Mouse (Mus musculus): ENCODE measurements at regions not wholly inside any gene's neighbourhood (a gene's known extent, or its start where the extent isn't known, plus 50 kb on each side); places are given as distances from the start of the nearest gene placed in this dataset.

GRCm38 (mm10) chr1:57032407-57032806, 54.0 kb upstream of the Satb2 start:
- Histone ChIP-seq H3K27me3 (replicated peaks; ENCODE audit: low read depth, poor library complexity, severe bottlenecking) (no peaks in the 10 kb centered on the region), H3K9me3 (no peaks in the 10 kb centered on the region), H3K4me1 (no peaks in the 10 kb centered on the region), H3K4me3 (no peak overlapping the region), H3K36me3 (replicated peaks) (no peaks in the 10 kb centered on the region), H3K27ac (replicated peaks) (no peak overlapping the region)
- WGBS, result 82% methylated on average over 2 of the region's 2 CpGs
- no peak for DNase-seq (ENCODE audit: low spot score)

DNA sequence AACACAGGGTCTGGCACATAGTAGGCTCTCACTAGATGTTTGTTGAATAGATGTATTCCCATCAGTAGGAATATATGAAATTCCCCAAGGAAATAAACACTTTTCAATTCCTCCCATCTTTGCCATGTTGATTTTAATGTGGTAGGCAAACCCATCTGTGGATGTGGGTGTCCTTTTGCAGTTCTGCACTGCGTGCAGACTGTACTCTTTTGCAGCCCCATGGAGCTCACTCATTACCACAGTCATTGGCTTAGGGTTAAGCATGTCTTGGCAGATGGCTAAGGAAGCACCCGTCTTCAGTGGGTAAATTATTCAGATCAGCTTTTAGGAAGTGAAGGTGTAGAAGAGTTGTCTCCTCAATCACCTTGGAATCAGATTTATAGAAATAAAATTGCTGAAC, 54.8 kb upstream of the Satb2 start:
- no peak overlapping the region for H3K27ac ChIP-seq (replicated peaks)
- H3K36me3 ChIP-seq (replicated peaks), result no peaks in the 10 kb centered on the region
- WGBS, result 90% methylated on average over 2 of the region's 2 CpGs
- no peaks in the 10 kb centered on the region for H3K9me3 ChIP-seq
- no peak overlapping the region for H3K4me3 ChIP-seq
- DNase-seq (ENCODE audit: low spot score), result no peak
- no peaks in the 10 kb centered on the region for H3K4me1 ChIP-seq
- no peaks in the 10 kb centered on the region for H3K27me3 ChIP-seq (replicated peaks; ENCODE audit: low read depth, poor library complexity, severe bottlenecking)

DNA sequence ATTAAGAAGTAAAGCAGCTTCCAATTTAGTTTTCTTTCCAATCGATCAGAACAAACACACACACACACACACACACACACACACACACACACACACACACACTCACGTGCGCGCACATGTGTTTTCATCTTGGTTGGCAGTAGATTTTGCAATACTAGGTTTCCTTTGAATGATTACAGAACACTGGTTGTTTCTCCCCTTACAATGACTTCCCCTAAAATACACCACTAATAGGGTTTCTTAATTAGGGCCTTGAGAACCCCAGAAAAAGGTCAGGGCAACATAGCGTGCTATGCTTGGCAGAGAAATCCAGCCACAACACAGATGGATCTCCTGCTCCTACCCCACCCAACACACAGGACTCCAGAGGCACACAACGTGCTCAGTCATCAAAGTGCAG, 56.0 kb upstream of the Satb2 start:
- no peak for DNase-seq (ENCODE audit: low spot score)
- Histone ChIP-seq H3K9me3 (no peaks in the 10 kb centered on the region), H3K27ac (replicated peaks) (no peak overlapping the region), H3K36me3 (replicated peaks) (no peaks in the 10 kb centered on the region), H3K27me3 (replicated peaks; ENCODE audit: low read depth, poor library complexity, severe bottlenecking) (no peaks in the 10 kb centered on the region), H3K4me3 (no peak overlapping the region), H3K4me1 (no peaks in the 10 kb centered on the region)
- 78% methylated on average over 6 of the region's 6 CpGs for WGBS

DNA sequence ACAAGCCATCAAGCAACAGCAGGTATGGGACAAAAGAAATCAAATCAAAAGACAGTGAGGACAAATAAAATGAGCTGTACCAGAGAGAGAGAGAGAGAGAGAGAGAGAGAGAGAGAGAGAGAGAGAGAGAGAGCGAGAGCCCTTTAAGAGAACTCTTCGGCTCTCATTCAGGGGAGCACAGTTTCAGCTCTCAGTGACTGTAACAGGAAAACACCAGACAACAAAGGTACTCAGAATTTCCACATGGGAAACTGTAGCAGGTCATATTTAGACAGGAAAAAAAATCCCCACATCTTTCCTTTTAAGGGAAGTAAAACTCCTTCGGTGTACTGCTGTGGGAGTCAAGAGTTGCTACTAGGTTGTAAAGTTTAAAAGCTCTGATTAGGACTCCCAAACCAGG, 57.9 kb upstream of the Satb2 start:
- Histone ChIP-seq H3K27ac (replicated peaks) (no peak overlapping the region), H3K4me3 (no peak overlapping the region), H3K36me3 (replicated peaks) (no peaks in the 10 kb centered on the region), H3K4me1 (peaks cover 5% of the 10 kb centered on the region), H3K9me3 (no peaks in the 10 kb centered on the region), H3K27me3 (replicated peaks; ENCODE audit: low read depth, poor library complexity, severe bottlenecking) (no peaks in the 10 kb centered on the region)
- no peak for DNase-seq (ENCODE audit: low spot score)
- WGBS, result 92% methylated on average over 3 of the region's 3 CpGs

DNA sequence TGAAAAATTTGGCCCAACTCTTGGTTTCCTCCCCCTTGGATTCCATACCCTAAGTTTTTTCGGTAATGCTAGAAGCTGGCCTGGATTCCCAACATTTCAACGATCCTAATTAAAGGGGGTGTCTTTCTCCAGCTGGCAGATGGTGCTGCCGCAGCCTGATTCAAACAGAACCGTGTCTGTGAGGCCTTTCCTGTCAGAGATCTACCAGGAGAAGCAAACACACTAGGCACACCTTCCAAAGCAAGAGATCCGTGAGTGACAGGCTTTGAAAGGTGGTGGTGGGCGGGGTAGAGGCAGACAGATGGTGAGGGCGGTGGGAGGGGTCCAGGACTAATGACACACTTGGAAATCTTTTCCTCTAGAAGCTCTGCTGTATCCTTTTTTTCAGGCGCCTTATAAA, 61.8 kb upstream of the Satb2 start:
- Histone ChIP-seq H3K27me3 (replicated peaks; ENCODE audit: low read depth, poor library complexity, severe bottlenecking) (no peaks in the 10 kb centered on the region), H3K4me1 (peaks cover 5% of the 10 kb centered on the region), H3K36me3 (replicated peaks) (no peaks in the 10 kb centered on the region), H3K4me3 (no peak overlapping the region), H3K9me3 (no peaks in the 10 kb centered on the region), H3K27ac (replicated peaks) (no peak overlapping the region)
- WGBS, result 52% methylated on average over 8 of the region's 8 CpGs
- DNase-seq (ENCODE audit: low spot score), result peak; percentile 14

GRCm38 (mm10) chr1:57041578-57041977, 63.1 kb upstream of the Satb2 start:
- no peak overlapping the region for H3K27ac ChIP-seq (replicated peaks)
- H3K36me3 ChIP-seq (replicated peaks), result no peaks in the 10 kb centered on the region
- peaks cover 5% of the 10 kb centered on the region for H3K4me1 ChIP-seq
- no peak for DNase-seq (ENCODE audit: low spot score)
- H3K4me3 ChIP-seq, result no peak overlapping the region
- no peaks in the 10 kb centered on the region for H3K27me3 ChIP-seq (replicated peaks; ENCODE audit: low read depth, poor library complexity, severe bottlenecking)
- no peaks in the 10 kb centered on the region for H3K9me3 ChIP-seq

DNA sequence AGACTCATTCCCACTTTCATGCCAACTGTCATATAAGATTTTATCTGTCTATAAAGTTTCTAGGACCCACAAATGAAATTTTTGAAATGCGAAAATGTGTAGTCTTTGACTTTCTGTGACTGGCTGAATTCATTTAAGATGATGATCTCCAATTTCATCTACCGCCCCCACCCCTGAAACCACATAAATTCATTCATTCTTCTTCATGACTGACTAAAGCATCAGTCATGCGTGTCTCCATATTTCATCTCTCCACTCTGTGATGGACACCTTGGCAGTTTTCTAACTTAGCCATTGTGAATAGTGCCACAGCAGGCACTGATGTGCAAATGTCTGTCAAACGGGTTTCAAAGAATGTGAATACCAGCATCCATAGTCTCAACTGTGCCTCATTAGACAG, 75.4 kb upstream of the Satb2 start:
- Histone ChIP-seq H3K27ac (replicated peaks) (no peak overlapping the region), H3K36me3 (replicated peaks) (no peaks in the 10 kb centered on the region), H3K4me1 (0 out of 2 replicates have a peak, but pooled peaks cover 6% of the 10 kb centered on the region), H3K27me3 (replicated peaks; ENCODE audit: low read depth, poor library complexity, severe bottlenecking) (no peaks in the 10 kb centered on the region), H3K9me3 (no peaks in the 10 kb centered on the region), H3K4me3 (no peak overlapping the region)
- 88% methylated on average over 4 of the region's 4 CpGs for WGBS
- DNase-seq (ENCODE audit: low spot score), result no peak

GRCm38 (mm10) chr1:57055976-57056375, 77.5 kb upstream of the Satb2 start:
- H3K36me3 ChIP-seq (replicated peaks), result no peaks in the 10 kb centered on the region
- peaks cover 13% of the 10 kb centered on the region; the same call in 1 of the 2 replicates for H3K4me1 ChIP-seq
- no peaks in the 10 kb centered on the region for H3K9me3 ChIP-seq
- DNase-seq (ENCODE audit: low spot score), result no peak
- 87% methylated on average over 9 of the region's 9 CpGs for WGBS
- no peaks in the 10 kb centered on the region for H3K27me3 ChIP-seq (replicated peaks; ENCODE audit: low read depth, poor library complexity, severe bottlenecking)
- no peak overlapping the region for H3K4me3 ChIP-seq
- no peak overlapping the region for H3K27ac ChIP-seq (replicated peaks)

GRCm38 (mm10) chr1:57059216-57059615, 80.8 kb upstream of the Satb2 start:
- 43% methylated on average over 3 of the region's 3 CpGs for WGBS
- Histone ChIP-seq H3K9me3 (no peaks in the 10 kb centered on the region), H3K27ac (replicated peaks) (no peak overlapping the region), H3K4me1 (peaks cover 13% of the 10 kb centered on the region; the same call in 1 of the 2 replicates), H3K36me3 (replicated peaks) (no peaks in the 10 kb centered on the region), H3K4me3 (no peak overlapping the region), H3K27me3 (replicated peaks; ENCODE audit: low read depth, poor library complexity, severe bottlenecking) (no peaks in the 10 kb centered on the region)
- DNase-seq (ENCODE audit: low spot score), result no peak

- no peak overlapping the region for H3K4me3 ChIP-seq
- DNase-seq (ENCODE audit: low spot score), result no peak
- 79% methylated on average over 3 of the region's 3 CpGs for WGBS
Measured at GRCm38 (mm10) chr1:57075221-57075620, 96.8 kb upstream of the Satb2 start.

DNA sequence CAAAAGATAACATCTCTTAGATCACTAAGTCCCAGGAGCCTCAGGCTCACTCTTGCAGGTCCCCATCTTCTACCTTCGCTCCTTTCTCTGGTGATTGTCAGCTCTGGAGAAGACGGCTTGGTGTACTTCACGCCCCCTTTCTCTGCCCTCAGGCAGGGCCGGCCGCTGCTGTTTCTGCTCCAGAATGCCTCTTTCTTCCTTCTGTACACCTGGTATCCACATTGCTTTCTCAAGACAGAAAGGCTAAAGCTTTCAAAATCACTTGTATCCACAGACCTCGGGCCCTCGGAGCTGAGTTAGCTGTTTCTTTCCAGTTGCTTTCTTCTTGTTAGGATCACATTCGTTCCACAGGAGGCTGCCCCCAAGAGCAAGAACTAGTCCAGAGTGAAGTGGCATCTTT, 98.2 kb upstream of the Satb2 start:
- Histone ChIP-seq H3K9me3 (no peaks in the 10 kb centered on the region), H3K4me1 (peaks cover 53% of the 10 kb centered on the region), H3K36me3 (replicated peaks) (no peaks in the 10 kb centered on the region), H3K27ac (replicated peaks) (peak overlapping the region; percentile 48), H3K27me3 (replicated peaks; ENCODE audit: low read depth, poor library complexity, severe bottlenecking) (no peaks in the 10 kb centered on the region), H3K4me3 (no peak overlapping the region)
- WGBS, result 21% methylated on average over 8 of the region's 8 CpGs
- peak; percentile 54 for DNase-seq (ENCODE audit: low spot score)

More at GRCm38 (mm10) chr1:57075221-57075620, 96.8 kb upstream of the Satb2 start:
- H3K4me1 ChIP-seq, result peaks cover 39% of the 10 kb centered on the region
- H3K9me3 ChIP-seq, result no peaks in the 10 kb centered on the region
- H3K36me3 ChIP-seq (replicated peaks), result no peaks in the 10 kb centered on the region
- no peaks in the 10 kb centered on the region for H3K27me3 ChIP-seq (replicated peaks; ENCODE audit: low read depth, poor library complexity, severe bottlenecking)
- no peak overlapping the region for H3K27ac ChIP-seq (replicated peaks)

GRCm38 (mm10) chr1:57080306-57080705, 101.9 kb upstream of the Satb2 start:
- Histone ChIP-seq H3K36me3 (replicated peaks) (no peaks in the 10 kb centered on the region), H3K9me3 (no peaks in the 10 kb centered on the region), H3K27me3 (replicated peaks; ENCODE audit: low read depth, poor library complexity, severe bottlenecking) (0 out of 2 replicates have a peak, but pooled peaks cover 5% of the 10 kb centered on the region), H3K27ac (replicated peaks) (no peak overlapping the region), H3K4me3 (no peak overlapping the region), H3K4me1 (peaks cover 68% of the 10 kb centered on the region)
- WGBS, result 29% methylated on average over 4 of the region's 4 CpGs
- DNase-seq (ENCODE audit: low spot score), result peak; percentile 59

- Histone ChIP-seq H3K4me3 (no peak overlapping the region), H3K4me1 (peaks cover 52% of the 10 kb centered on the region), H3K27ac (replicated peaks) (no peak overlapping the region), H3K9me3 (no peaks in the 10 kb centered on the region), H3K36me3 (replicated peaks) (no peaks in the 10 kb centered on the region), H3K27me3 (replicated peaks; ENCODE audit: low read depth, poor library complexity, severe bottlenecking) (0 out of 2 replicates have a peak, but pooled peaks cover 5% of the 10 kb centered on the region)
- no peak for DNase-seq (ENCODE audit: low spot score)
- 65% methylated on average over 17 of the region's 17 CpGs for WGBS
Measured at GRCm38 (mm10) chr1:57083134-57083533, 104.7 kb upstream of the Satb2 start.

Data from embryonic facial prominence, embryonic 10.5 days (tissue).